Mouse (Mus musculus) layer of hippocampus, adult 2 months (tissue): ENCODE measurements around the gene Igfbp4. TPM values are rescaled to one million over a fixed set of nuclear protein-coding genes. Genes with fewer than 3 reads are reported as not detected.

Experiments
- DNase-seq, 2 experiments: peaks; one replicate each; pipeline ENCODE4 v3.0.0; 2022; ENCODE audit warnings: low spot score in 2 of 2
- H3K27ac ChIP-seq: fragments of 200-600 bp; 2 replicates; pipeline ENCODE4 v1.8.1; 2022
- H3K4me3 ChIP-seq: fragments of 200-600 bp; 2 replicates; pipeline ENCODE4 v1.8.1; 2022; ENCODE audit warnings: mild to moderate bottlenecking
- CTCF ChIP-seq: fragments of 200-600 bp; conservative IDR thresholded peaks from 2 replicates; pipeline ENCODE4 v1.8.1; 2022; ENCODE audit warnings: antibody characterized with exemption, mild to moderate bottlenecking, moderate library complexity
- total RNA-seq, 2 experiments: library from RNA; stranded (reverse); gene quantifications; 2 replicates each; pipeline ENCODE4 v1.2.3; 2021

Gene Igfbp4
- total RNA-seq, 2 experiments from 2014 or later: 69.4 to 71.9 TPM

DNA sequence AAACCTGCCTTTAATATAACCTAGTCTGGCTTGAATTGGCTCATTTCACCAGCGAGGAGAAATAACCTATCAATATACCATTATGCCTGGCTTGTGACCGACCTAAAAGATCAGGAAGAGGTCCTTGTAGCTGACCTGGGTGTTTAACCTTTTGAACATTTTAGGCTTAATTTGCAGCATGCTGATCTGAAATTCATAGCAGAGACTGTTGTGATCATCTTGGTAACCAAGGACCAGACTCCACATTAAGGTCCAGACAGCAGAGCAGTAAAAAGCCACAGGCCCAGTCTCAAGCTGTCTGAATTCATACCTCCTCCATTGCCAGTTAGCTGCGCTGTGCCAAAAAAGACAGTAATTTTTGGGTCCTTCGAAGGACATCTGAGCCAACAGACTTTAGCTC, 54.7 kb downstream of the Igfbp4 start:
- no peak for DNase-seq
- H3K27ac ChIP-seq: peak overlapping the region; percentile 25; the same call in 1 of the 2 replicates
- no peak for TF ChIP-seq CTCF
- H3K4me3 ChIP-seq: no peak overlapping the region

- peak overlapping the region; percentile 76 for H3K27ac ChIP-seq
- no peak overlapping the region for H3K4me3 ChIP-seq
- TF ChIP-seq CTCF: no peak
- DNase-seq: no peak
These were observed 55.4 kb downstream of the Igfbp4 start for GRCm38 (mm10) chr11:99096417-99096816.

- DNase-seq: peak in 1 of 2 experiments; percentile 49
These were observed 56.1 kb downstream of the Igfbp4 start for GRCm38 (mm10) chr11:99096996-99097774.

GRCm38 (mm10) chr11:99098924-99099323, 57.9 kb downstream of the Igfbp4 start:
- Histone ChIP-seq H3K27ac (peak overlapping the region; percentile 59; the same call in 1 of the 2 replicates), H3K4me3 (no peak overlapping the region)
- DNase-seq: no peak
- no peak for TF ChIP-seq CTCF

More at GRCm38 (mm10) chr11:99096996-99097774, 56.1 kb downstream of the Igfbp4 start:
- Histone ChIP-seq H3K27ac (peak overlapping the region; percentile 76), H3K4me3 (no peak overlapping the region)
- no peak for TF ChIP-seq CTCF

GRCm38 (mm10) chr11:99099516-99099915, 58.5 kb downstream of the Igfbp4 start:
- no peak overlapping the region; the same call in 1 of the 2 replicates for H3K27ac ChIP-seq
- DNase-seq: no peak
- no peak for TF ChIP-seq CTCF
- H3K4me3 ChIP-seq: no peak overlapping the region

DNA sequence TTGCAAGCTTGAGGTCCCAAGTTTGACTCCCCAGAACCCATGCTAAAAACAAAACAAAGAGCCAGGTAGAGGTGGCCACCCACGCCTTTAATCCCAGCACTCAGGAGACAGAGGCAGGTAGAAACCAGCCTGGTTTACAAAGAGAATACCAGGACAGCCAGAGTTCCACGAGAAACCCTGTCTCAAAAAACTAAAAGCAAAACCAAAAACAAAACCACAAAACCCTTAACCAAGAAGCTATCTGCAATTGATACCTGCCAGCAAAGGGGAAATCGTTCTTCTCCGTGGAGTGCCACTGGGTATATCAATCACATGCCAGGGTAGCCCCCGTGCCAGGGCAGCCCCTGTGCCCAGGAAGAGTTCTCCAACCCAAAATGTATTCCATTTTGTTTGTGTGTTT, 59.2 kb downstream of the Igfbp4 start:
- Histone ChIP-seq H3K27ac (no peak overlapping the region; the same call in 1 of the 2 replicates), H3K4me3 (no peak overlapping the region)
- no peak for TF ChIP-seq CTCF
- no peak for DNase-seq

- Histone ChIP-seq H3K4me3 (no peak overlapping the region), H3K27ac (no peak overlapping the region)
- no peak for TF ChIP-seq CTCF
- no peak for DNase-seq
These were observed 60.6 kb downstream of the Igfbp4 start for GRCm38 (mm10) chr11:99101693-99102092.

DNA sequence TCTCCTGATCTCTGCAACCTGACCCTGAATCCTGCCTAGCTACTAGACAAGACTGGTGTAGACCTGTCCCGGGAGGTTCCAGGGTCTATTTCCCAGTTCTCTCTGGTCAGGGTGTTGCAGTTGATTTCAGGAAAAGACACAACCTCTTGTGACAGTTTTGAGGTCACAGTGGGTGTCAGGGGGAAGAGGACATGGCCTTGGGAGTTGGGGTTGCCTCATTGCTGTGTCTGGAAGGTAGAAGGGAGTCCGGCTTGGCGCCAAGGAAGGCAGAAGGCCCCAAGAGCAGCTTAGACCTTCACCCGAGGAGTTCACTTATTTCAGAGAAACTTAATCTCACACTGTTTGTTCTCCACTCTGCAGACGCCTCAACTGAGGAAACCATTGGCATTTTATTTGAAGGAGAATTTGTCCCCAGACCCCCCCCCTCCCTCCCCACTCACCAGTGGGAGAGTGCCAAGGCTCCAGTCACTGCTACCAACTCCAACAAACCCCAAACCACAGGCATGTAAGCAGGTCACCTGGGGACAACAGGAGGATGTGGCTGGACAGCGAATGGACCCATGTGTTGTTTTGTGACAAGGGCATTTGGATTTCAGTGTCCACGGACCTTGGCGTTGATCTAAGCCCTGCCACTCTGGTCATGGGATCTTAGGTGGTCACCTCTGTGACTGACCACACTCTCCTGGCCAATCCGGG, 61.7 kb downstream of the Igfbp4 start:
- TF ChIP-seq CTCF: no peak
- no peak for DNase-seq
- Histone ChIP-seq H3K4me3 (no peak overlapping the region), H3K27ac (no peak overlapping the region)

Other genes starting within 250 kb of the Igfbp4 start
- gene Msl1, start 245.7 kb upstream of the Igfbp4 start, total RNA-seq: 100 to 1,000 TPM; 168 to 178 TPM
- gene Casc3, start 236.3 kb upstream of the Igfbp4 start, total RNA-seq: 10 to 100 TPM; 61.0 to 62.1 TPM
- gene Rapgefl1, start 204.5 kb upstream of the Igfbp4 start, total RNA-seq: 100 to 1,000 TPM; 213 to 240 TPM
- 10 to 100 TPM; 68.6 to 70.9 TPM for gene Wipf2, start 177.6 kb upstream of the Igfbp4 start, total RNA-seq
- gene Cdc6, start 133.4 kb upstream of the Igfbp4 start, total RNA-seq: under 1 TPM; 0.52 to 0.64 TPM
- gene Rara, start 113.4 kb upstream of the Igfbp4 start, total RNA-seq: 10 to 100 TPM; 15.4 to 19.0 TPM
- 1 to 10 TPM; 1.3 to 2.0 TPM for gene Gjd3, start 58.2 kb upstream of the Igfbp4 start, total RNA-seq
- 1 to 10 TPM; 1.7 to 3.0 TPM for gene Top2a, start 17.1 kb upstream of the Igfbp4 start, total RNA-seq
- gene Tns4, start 48.1 kb downstream of the Igfbp4 start, total RNA-seq: not detected
- not detected for gene Ccr7, start 113.8 kb downstream of the Igfbp4 start, total RNA-seq
- gene Smarce1, start 189.8 kb downstream of the Igfbp4 start, total RNA-seq: 10 to 100 TPM; 55.8 to 62.3 TPM
- gene Krt222, start 202.8 kb downstream of the Igfbp4 start, total RNA-seq: 10 to 100 TPM; 24.8 to 29.5 TPM
- gene Krt24, start 244.0 kb downstream of the Igfbp4 start, total RNA-seq: not detected